Mouse (Mus musculus): ENCODE data around the gene 5730480H06Rik.

Gene 5730480H06Rik

DNA sequence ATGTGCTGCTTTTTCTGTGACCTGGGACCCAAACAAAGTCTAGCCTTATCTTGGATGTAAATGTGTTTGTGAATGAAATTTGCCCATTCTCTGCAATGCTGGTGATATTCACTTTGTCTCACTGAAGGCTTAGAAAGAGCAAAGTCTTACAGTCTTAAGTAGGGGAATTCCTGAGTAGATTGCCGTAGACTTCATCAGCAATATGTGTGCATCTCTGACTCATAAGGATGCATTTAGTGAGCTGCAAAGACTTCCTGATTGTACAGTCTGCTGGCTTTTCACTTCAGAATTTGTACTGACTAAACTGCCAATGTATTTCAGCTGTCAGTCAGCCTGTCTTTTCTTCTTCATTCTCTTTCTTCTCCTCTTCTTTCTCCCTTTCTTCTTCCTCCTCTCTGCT lies 94.2 kb downstream of the 5730480H06Rik start:
- in situ Hi-C loops (cut with MboI, MseI), result no loop called here

DNA sequence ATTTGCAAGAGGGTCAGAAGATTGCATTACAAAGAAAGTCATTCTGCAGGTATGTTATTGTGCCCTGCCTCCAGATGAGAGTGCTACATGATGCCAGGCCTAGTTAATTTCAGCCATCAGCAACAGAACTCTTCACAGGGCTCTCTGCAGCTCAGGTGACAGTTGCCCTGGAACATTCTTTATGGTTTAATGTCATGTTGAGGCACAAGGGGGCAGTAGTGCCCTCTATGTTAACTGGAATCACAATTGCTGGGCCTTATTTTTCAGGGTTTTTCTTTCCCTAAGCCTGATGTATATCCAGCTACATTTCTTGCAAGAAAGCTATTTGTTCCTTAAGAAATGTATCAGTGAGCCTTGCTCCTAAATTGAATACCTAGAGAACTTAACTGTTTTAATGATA lies 102.7 kb downstream of the 5730480H06Rik start:
- in situ Hi-C loops (cut with MboI, MseI), result no loop called here

DNA sequence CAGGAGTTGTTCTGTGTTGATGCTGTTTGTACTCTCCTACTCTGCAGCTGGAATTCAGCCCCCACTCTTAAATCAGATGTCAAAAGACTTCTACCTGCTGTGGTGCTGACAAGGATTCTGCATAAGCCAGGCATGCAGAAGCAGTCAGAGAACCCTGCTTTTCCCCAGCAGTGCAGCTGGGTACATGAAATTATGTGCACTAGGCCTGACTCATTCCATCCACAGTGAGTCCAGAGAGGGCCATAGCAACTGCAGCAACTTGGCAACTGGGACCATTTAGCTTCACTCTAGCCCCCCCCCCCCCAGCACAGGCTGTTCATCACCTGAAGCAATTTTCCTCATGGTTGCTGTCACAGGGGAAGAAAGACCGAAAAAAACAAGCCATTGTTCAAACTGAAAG lies 121.1 kb downstream of the 5730480H06Rik start:
- in situ Hi-C loops (cut with MboI, MseI), result no loop called here

DNA sequence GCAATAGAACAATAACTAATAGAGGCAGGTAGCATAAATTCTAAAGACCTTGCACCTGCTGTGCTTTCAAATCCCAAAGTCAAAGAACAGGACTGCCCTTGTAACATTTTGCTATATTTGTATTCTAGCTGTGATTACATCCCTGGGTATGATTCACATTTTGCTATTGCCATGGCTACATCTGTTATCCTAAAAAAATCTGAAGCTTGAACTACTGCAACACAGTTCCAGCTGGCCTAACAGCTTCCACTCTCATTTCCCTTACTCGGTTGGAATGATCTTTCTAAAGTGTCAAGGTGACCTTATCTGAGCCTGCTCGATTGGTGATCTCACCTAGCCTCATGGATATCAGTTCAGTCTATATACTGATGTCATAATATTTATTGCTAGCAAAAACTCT lies 132.5 kb downstream of the 5730480H06Rik start:
- in situ Hi-C loops (cut with MboI, MseI), result no loop called here
